Comparison of ENCODE assay signal across 8 mouse cellular contexts in the genomic region with DNA sequence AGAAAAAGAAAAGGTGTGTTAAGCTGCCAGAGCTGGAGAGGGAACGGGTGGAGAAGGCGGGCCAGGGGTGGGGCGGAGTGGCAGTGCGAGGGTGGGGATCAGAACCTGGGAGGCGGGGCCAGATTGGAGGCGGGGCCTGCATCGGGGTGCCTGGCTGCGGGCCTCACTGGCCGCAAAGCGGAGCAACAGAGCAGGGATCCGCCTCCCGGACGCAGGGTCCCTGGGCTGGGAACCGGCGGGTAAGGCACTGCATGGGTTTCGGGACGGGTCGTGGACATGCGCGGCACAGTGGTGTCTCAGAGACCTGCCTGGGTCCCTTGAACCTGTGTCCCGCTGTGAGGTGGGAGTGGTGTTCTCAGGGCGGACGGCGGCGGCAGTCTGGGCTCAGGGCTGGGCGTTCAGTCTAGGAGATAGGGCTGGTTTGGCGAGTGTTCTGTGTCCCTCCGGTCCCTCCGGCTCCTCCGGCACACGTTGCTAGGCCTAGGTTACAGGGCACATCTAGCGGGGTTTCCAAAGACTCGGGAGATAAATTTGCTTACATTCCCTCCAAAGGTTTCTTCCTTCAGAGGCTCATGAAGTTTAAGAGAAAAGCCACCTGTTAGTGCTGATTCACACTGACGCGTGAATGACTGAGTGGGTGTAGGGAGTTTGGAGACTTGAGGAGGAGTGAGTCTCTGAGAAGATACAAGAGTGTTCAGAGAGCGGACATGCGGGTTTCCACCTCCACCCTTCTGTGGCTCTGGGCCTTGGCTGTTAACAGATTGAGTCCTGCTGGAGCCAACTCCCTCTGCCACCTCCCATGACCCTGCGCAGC. TPM values are rescaled to one million over a fixed set of nuclear protein-coding genes. Genes with fewer than 3 reads are reported as not detected.
DNase-seq lines count a peak whose midpoint lies in the region; ATAC-seq and TF ChIP-seq lines count a peak whose summit lies in the region.

A gene (plus strand): TSS at position 176 of the 814 bp plus-strand sequence.

- H3K4me2 ChIP-seq in forebrain, embryonic 14.5 days (ENCODE audit: low read length) = peak within 1 kb of the TSS; percentile 60
- peak within 1 kb of the TSS; percentile 54 for H3K4me2 ChIP-seq in neural tube, embryonic 14.5 days (ENCODE audit: low read depth, low read length)

- H3K9ac ChIP-seq in forebrain, embryonic 14.5 days (ENCODE audit: low read length) = peak within 1 kb of the TSS; percentile 53
- peak within 1 kb of the TSS; percentile 39 for H3K9ac ChIP-seq in neural tube, embryonic 14.5 days (replicated peaks; ENCODE audit: low read depth, low read length)

- H3K36me3 ChIP-seq in forebrain, embryonic 14.5 days (ENCODE audit: control insufficient read depth, insufficient read depth, low read length) = no peaks in the 10 kb centered on the region
- H3K36me3 ChIP-seq in neural tube, embryonic 14.5 days (ENCODE audit: control insufficient read depth, insufficient read depth, low read length) = no peaks in the 10 kb centered on the region
- no peaks in the 10 kb centered on the region for H3K36me3 ChIP-seq in testis, adult 2 months (ENCODE audit: control insufficient read depth, insufficient read depth, low read length)

- TF ChIP-seq CTCF in testis, adult 2 months (IDR thresholded peaks at IDR 0.05; ENCODE audit: control insufficient read depth, insufficient read depth, insufficient replicate concordance, low read depth, low read length) = no peak

- H3K4me3 ChIP-seq in forebrain, embryonic 14.5 days (ENCODE audit: low read depth, low read length) = peak within 1 kb of the TSS; percentile 39
- peak within 1 kb of the TSS; percentile 27 for H3K4me3 ChIP-seq in neural tube, embryonic 14.5 days (ENCODE audit: low read depth, low read length)
- H3K4me3 ChIP-seq in testis, adult 2 months (ENCODE audit: control insufficient read depth, low read depth, low read length) = peak within 1 kb of the TSS; percentile 79

- peak; percentile 77 for TF ChIP-seq POLR2A in testis, adult 2 months (IDR thresholded peaks at IDR 0.05; ENCODE audit: control insufficient read depth, low read depth, low read length)

- WGBS in forebrain, embryonic 14.5 days = 2% methylated on average over 38 of the region's 38 CpGs
- 3% methylated on average over 38 of the region's 38 CpGs for WGBS in neural tube, embryonic 14.5 days

- peak; percentile 97 for ATAC-seq in forebrain, embryonic 14.5 days
- peak; percentile 91 for ATAC-seq in neural tube, embryonic 14.5 days (ENCODE audit: low read depth)

- no peaks in the 10 kb centered on the region for H3K9me3 ChIP-seq in forebrain, embryonic 14.5 days (replicated peaks; ENCODE audit: control insufficient read depth, low read length)
- H3K9me3 ChIP-seq in neural tube, embryonic 14.5 days (ENCODE audit: control insufficient read depth, low read length) = no peaks in the 10 kb centered on the region

- DNase-seq in ES-CJ7 (ENCODE audit: low read depth, low spot score) = peak; percentile 89
- peak; percentile 80 for DNase-seq in cerebellum, adult 11 months
- DNase-seq in forebrain, embryonic 14.5 days (ENCODE audit: low spot score) = peak; percentile 81
- DNase-seq in heart, postnatal 14 days = peak; percentile 95 to 98
- DNase-seq in layer of hippocampus, adult 11-12 months (ENCODE audit: low spot score) = peak; percentile 92
- peak; percentile 96 to 98 for DNase-seq in lung, adult 18-20 months

- H3K4me1 ChIP-seq in forebrain, embryonic 14.5 days (ENCODE audit: control insufficient read depth, insufficient read depth, low read length) = no peaks in the 10 kb centered on the region
- H3K4me1 ChIP-seq in neural tube, embryonic 14.5 days (ENCODE audit: control insufficient read depth, insufficient read depth, low read length) = no peaks in the 10 kb centered on the region
- H3K4me1 ChIP-seq in testis, adult 2 months (ENCODE audit: control insufficient read depth, insufficient read depth, low read length) = peaks cover 14% of the 10 kb centered on the region

- intact Hi-C loops in heart, postnatal 14 days (cut with DNase I) = loop anchor here (5.0 kb wide), 1 partner anchor 46 kb away; a partner anchor contains a TSS

- H3K27ac ChIP-seq in forebrain, embryonic 14.5 days (ENCODE audit: low read depth, low read length) = no peak within 1 kb of the TSS
- no peak within 1 kb of the TSS for H3K27ac ChIP-seq in neural tube, embryonic 14.5 days (ENCODE audit: low read depth, low read length)
- H3K27ac ChIP-seq in testis, adult 2 months (ENCODE audit: control insufficient read depth, insufficient read depth, low read depth, low read length) = peak within 1 kb of the TSS; percentile 10

- no peaks in the 10 kb centered on the region for H3K27me3 ChIP-seq in forebrain, embryonic 14.5 days (replicated peaks; ENCODE audit: control insufficient read depth, insufficient read depth, low read length)
- no peaks in the 10 kb centered on the region for H3K27me3 ChIP-seq in neural tube, embryonic 14.5 days (ENCODE audit: control insufficient read depth, insufficient read depth, low read length)
- no peaks in the 10 kb centered on the region for H3K27me3 ChIP-seq in testis, adult 2 months (ENCODE audit: control insufficient read depth, insufficient read depth, low read length)

RNA-seq across cellular contexts. Expression of the gene that starts here (rescaled TPM):
- polyA plus RNA-seq in forebrain, embryonic 14.5 days (2014; fragmentation: Nextera tagmentation; extraction: Ambion mirVana) = 18.8 and 27.8 TPM in 2 replicates
- 1 to 10 TPM; 3.8 to 4.6 TPM for total RNA-seq in heart, postnatal 14 days (2021)
- polyA plus RNA-seq in neural tube, embryonic 14.5 days (2014; fragmentation: Nextera tagmentation; extraction: Ambion mirVana) = 20.6 and 29.8 TPM in 2 replicates
- polyA plus RNA-seq in testis, adult 2 months (2012; rRNA removed) = 4.9 and 5.0 TPM in 2 replicates

Comparison
In these comparisons a context has a peak if more than half of its experiments do, and no peak if none do; other contexts are left out.
1. H3K4me3 ChIP-seq: peak in every context shown above with its lines; median percentile 79 in testis, adult 2 months; 39 in forebrain, embryonic 14.5 days; 27 in neural tube, embryonic 14.5 days.